Mouse (Mus musculus) spleen, adult 2 months (tissue): ENCODE results near the gene Ppargc1a. TPM values are rescaled to one million over a fixed set of nuclear protein-coding genes. Genes with fewer than 3 reads are reported as not detected.

Experiments
- DNase-seq, 2 experiments: peaks; one replicate each; pipeline versions ENCODE4 v3.0.0 to v3.0.0-alpha.2; 2012 to 2021; ENCODE audit warnings: low spot score in 2 of 2, low read depth in 1 of 2
- H3K27ac ChIP-seq: fragments of 200-500 bp; 2 replicates; pipeline ENCODE4 v1.5.1; 2012; ENCODE audit warnings: low read length, inconsistent platforms; ENCODE audit not compliant: insufficient read depth
- H3K27me3 ChIP-seq: fragments of 200-500 bp; 2 replicates; pipeline ENCODE4 v1.6.1; 2012; ENCODE audit warnings: mild to moderate bottlenecking, moderate library complexity, low read length, inconsistent platforms; ENCODE audit not compliant: control insufficient read depth, insufficient read depth
- H3K36me3 ChIP-seq: fragments of 200-500 bp; 2 replicates; pipeline ENCODE4 v1.6.1; 2012; ENCODE audit warnings: mild to moderate bottlenecking, low read length, inconsistent platforms; ENCODE audit not compliant: control insufficient read depth, insufficient read depth
- H3K4me1 ChIP-seq: fragments of 200-500 bp; 2 replicates; pipeline ENCODE4 v1.6.1; 2011; ENCODE audit warnings: inconsistent platforms; ENCODE audit not compliant: control insufficient read depth, insufficient read depth, insufficient read length
- H3K4me3 ChIP-seq: fragments of 200-500 bp; 2 replicates; pipeline ENCODE4 v1.5.1; 2011; ENCODE audit warnings: mild to moderate bottlenecking, inconsistent platforms; ENCODE audit not compliant: insufficient read depth, insufficient read length; ENCODE audit errors: extremely low read depth
- CTCF ChIP-seq: fragments of 200-500 bp; IDR thresholded peaks from 2 replicates; pipeline ENCODE4 v1.5.1; 2011; ENCODE audit warnings: mild to moderate bottlenecking, inconsistent platforms; ENCODE audit not compliant: insufficient read depth, insufficient read length, insufficient replicate concordance; ENCODE audit errors: extremely low read depth
- POLR2A ChIP-seq: fragments of 200-500 bp; IDR thresholded peaks from 2 replicates; pipeline ENCODE4 v1.6.1; 2011; ENCODE audit warnings: low read depth, low read length, inconsistent platforms
- WGBS: fragments of 180-500 bp; shearing (Covaris S2); methylation state at CpG from one replicate; pipeline ENCODE4 v1.1.7; 2018; 5-methylcytosine and 5-hydroxymethylcytosine counted together
- polyA plus RNA-seq: library from polyadenylated mRNA; depleted of rRNA; stranded (reverse); fragments of >200 nt; gene quantifications from 2 replicates; pipeline ENCODE4 v1.2.3, GENCODE M21; 2012

Gene Ppargc1a
- polyA plus RNA-seq, 1 experiment: 0.30 TPM

DNA sequence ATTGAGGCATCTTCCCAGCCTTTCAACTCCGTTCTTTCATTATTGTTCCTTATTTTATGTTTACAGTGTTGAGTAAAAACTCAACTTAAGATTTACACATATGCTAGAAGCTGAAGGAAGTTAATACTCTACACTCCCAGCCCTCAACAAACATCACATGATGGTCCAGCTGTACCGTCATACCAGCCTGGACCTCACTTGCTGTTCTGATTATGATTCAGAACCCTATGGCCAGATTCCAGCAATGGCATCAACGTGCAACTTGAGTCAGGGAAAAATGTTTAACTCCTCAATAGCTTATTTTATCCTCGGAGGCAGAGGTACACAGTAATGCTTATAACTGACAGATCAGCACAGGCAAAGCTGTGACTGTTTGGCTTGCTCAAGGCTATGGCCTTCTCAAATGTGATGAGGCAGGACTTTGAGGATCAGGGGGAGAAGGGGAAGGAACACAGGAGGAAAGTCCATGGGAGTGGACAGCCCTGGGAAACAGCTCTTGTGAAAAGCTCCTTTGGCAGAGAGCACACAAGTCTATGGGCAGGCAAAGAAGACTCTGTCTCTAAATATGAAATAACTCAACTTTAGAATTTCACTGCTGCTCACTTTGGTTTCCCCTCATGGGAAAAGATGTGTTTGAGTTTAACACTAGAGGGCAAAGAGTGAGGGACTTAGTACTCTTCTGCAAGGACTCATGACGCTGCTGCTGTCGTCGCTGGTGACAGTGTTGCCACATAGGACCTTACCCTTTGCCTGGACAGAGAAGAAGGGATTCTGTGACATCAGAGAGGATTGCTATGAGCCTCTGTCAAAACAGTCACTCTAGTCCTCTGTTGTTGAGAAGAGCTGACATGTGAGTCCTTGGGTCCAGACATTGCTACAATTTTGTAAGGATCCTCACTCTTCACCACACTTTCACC lies 22.1 kb downstream of the Ppargc1a start:
- Histone ChIP-seq H3K36me3 (no peaks in the 10 kb centered on the region), H3K27ac (no peak overlapping the region), H3K4me3 (no peak overlapping the region), H3K27me3 (no peaks in the 10 kb centered on the region), H3K4me1 (no peaks in the 10 kb centered on the region)
- TF ChIP-seq CTCF: no peak
- no peak for TF ChIP-seq POLR2A
- WGBS: 78% methylated on average over 7 of the region's 7 CpGs
- DNase-seq: no peak

DNA sequence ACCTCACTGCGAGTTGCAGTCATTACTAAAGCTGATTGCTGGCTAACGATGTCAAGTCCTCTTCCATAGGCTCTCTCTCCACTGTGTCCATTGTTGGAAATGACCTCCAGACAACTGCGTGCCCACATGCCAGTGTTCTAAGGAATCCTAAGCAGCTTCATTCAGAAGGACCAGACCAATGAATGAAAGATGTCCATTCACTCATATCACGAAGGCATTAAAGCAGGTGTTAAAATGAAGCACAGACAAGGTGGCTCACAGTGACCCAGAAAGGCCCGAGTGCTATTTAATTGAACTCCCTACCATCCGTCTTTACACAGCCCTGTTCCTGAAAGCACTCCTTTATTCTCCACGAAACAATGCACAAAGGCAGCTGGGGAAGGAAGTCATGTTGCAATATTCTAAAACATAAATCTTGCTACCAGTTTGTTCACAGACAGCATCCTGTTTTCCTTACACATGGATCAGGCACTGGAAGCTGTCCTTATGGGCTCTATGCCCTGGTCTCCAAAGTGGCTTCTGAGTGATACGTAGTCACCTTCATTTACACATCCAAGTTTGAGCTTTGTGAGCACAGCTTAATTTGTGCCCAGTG lies 23.3 kb downstream of the Ppargc1a start:
- H3K27ac ChIP-seq: no peak overlapping the region
- H3K36me3 ChIP-seq: no peaks in the 10 kb centered on the region
- 68% methylated on average over 8 of the region's 8 CpGs for WGBS
- no peaks in the 10 kb centered on the region for H3K27me3 ChIP-seq
- no peak for DNase-seq
- TF ChIP-seq POLR2A (no peak), CTCF (no peak)
- no peaks in the 10 kb centered on the region for H3K4me1 ChIP-seq
- H3K4me3 ChIP-seq: no peak overlapping the region

- Histone ChIP-seq H3K27me3 (no peaks in the 10 kb centered on the region), H3K4me3 (no peak overlapping the region), H3K4me1 (no peaks in the 10 kb centered on the region), H3K27ac (no peak overlapping the region), H3K36me3 (no peaks in the 10 kb centered on the region)
- no peak for TF ChIP-seq CTCF
- no peak for TF ChIP-seq POLR2A
- no peak for DNase-seq
- 87% methylated on average over 3 of the region's 3 CpGs for WGBS
Observed at GRCm38 (mm10) chr5:51541557-51541956, 26.0 kb downstream of the Ppargc1a start.

GRCm38 (mm10) chr5:51540816-51541215 lies 26.7 kb downstream of the Ppargc1a start:
- no peaks in the 10 kb centered on the region for H3K36me3 ChIP-seq
- WGBS: 88% methylated on average over 4 of the region's 4 CpGs
- TF ChIP-seq POLR2A (no peak), CTCF (no peak)
- no peak overlapping the region for H3K4me3 ChIP-seq
- H3K27me3 ChIP-seq: no peaks in the 10 kb centered on the region
- no peak for DNase-seq
- no peak overlapping the region for H3K27ac ChIP-seq
- no peaks in the 10 kb centered on the region for H3K4me1 ChIP-seq

DNA sequence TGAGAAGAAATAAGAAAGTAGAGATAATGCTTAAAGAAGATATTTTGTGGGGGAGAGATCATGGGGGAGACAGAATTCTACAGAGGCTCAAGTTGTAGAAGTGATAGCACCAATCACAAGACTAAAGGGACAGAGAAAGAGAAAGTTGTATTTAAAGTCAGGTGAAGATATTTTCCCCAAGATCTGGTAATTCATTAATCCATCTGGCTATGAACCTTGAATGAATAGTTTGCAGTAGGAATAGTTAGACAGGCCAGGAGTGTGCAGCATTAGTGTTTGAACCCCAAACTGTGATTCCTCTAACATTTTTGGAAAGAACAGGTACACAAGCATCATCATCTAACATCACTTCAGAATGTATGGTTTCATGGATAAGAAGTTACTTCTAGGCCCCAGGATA lies 28.0 kb downstream of the Ppargc1a start:
- no peaks in the 10 kb centered on the region for H3K36me3 ChIP-seq
- no peaks in the 10 kb centered on the region for H3K27me3 ChIP-seq
- no peak overlapping the region for H3K4me3 ChIP-seq
- no peak overlapping the region for H3K27ac ChIP-seq
- H3K4me1 ChIP-seq: no peaks in the 10 kb centered on the region
- TF ChIP-seq POLR2A (no peak), CTCF (no peak)
- DNase-seq: no peak

GRCm38 (mm10) chr5:51538319-51538718 lies 29.2 kb downstream of the Ppargc1a start:
- DNase-seq: no peak
- 89% methylated on average over 6 of the region's 6 CpGs for WGBS
- Histone ChIP-seq H3K36me3 (no peaks in the 10 kb centered on the region), H3K27me3 (no peaks in the 10 kb centered on the region), H3K4me1 (no peaks in the 10 kb centered on the region), H3K4me3 (no peak overlapping the region), H3K27ac (no peak overlapping the region)
- no peak for TF ChIP-seq POLR2A
- TF ChIP-seq CTCF: no peak

DNA sequence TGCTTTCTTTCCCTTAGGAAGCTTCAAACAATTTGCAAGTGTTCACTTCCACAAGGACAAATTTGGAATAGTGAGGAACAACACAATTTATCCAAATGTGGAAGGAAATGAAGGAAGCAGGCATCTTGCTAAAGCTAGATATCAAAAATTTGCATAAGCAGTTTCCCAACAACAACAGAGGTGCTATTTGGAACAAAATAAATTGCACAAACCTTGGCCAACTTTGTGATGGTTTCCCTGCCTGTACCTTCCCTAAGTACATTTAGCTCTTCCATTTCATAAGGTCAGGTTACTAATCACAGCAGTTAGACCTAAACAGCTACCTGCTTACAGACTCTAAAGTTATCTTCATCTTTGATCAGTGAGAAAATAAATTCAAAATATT lies 29.9 kb downstream of the Ppargc1a start:
- Histone ChIP-seq H3K27ac (no peak overlapping the region), H3K36me3 (no peaks in the 10 kb centered on the region), H3K4me3 (no peak overlapping the region), H3K4me1 (no peaks in the 10 kb centered on the region), H3K27me3 (no peaks in the 10 kb centered on the region)
- no peak for DNase-seq
- no peak for TF ChIP-seq POLR2A
- no peak for TF ChIP-seq CTCF
